Mouse (Mus musculus): ENCODE measurements around the gene Eri2. TPM values are rescaled to one million over a fixed set of nuclear protein-coding genes. Genes with fewer than 3 reads are reported as not detected.

Gene Eri2
- 22.2 and 25.0 TPM in 2 replicates for polyA plus RNA-seq (2014; fragmentation: Nextera tagmentation; extraction: Ambion mirVana)

DNA sequence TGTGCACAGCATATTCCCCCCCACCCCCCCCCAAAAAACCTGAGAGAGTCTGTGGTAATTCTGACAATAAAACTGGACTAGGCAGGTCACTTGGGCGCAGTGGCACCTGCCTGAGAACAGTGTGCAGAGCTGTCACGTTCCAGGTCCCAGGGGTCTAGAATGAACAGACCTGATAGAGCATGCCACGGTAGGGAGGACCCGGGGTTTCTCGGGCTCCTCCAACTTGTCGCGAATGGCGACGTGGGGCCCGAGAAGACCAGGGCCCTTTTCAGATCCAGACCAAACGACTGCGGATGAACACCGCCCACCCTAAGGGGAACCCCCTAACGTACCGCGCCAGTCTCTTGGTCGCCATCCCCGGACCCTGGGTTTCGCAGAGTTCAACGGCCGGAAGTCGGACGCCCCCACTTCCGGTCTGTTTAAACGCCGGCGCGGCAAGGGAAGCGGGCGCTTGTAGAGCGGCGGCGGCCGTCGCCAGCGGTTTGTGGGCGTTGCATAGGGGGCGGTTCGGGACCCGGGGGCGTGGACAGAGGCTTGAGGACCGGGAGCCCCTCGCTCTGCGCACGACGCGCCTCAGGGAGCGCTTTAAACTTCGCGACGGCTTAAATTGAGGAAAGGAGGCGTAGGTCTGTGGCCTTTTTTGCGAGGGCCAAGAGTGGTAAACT lies at the start of gene Eri2, which contains the start of gene Rexo5:
Gene Eri2, minus strand, starts transcription at position 473 of the 665 bp plus-strand sequence.
Gene Rexo5, plus strand, starts transcription at position 421 of the 665 bp plus-strand sequence.
- peak; percentile 97 for DNase-seq (ENCODE audit: low spot score)
- ATAC-seq (ENCODE audit: low read depth): peak; percentile 100
- H3K9me3 ChIP-seq (ENCODE audit: control insufficient read depth, low read length): no peaks in the 10 kb centered on the region
- H3K4me1 ChIP-seq (ENCODE audit: control insufficient read depth, insufficient read depth, low read length): peaks cover 11% of the 10 kb centered on the region; the same call in 1 of the 2 replicates
- peak within 1 kb of the TSS; percentile 69 for H3K27ac ChIP-seq (replicated peaks; ENCODE audit: low read depth, low read length)
- H3K36me3 ChIP-seq (ENCODE audit: control insufficient read depth, insufficient read depth, low read length): peaks cover 19% of the 10 kb centered on the region; the same call in 1 of the 2 replicates
- H3K27me3 ChIP-seq (replicated peaks; ENCODE audit: control insufficient read depth, insufficient read depth, low read length): no peaks in the 10 kb centered on the region
- peak within 1 kb of the TSS; percentile 57 for H3K4me3 ChIP-seq (ENCODE audit: low read depth, low read length)
- H3K9ac ChIP-seq (ENCODE audit: low read depth, low read length): peak within 1 kb of the TSS; percentile 70
- under 1% methylated on average over 49 of the region's 53 CpGs for WGBS
- peak within 1 kb of the TSS; percentile 70 for H3K4me2 ChIP-seq (ENCODE audit: low read depth, low read length)

DNA sequence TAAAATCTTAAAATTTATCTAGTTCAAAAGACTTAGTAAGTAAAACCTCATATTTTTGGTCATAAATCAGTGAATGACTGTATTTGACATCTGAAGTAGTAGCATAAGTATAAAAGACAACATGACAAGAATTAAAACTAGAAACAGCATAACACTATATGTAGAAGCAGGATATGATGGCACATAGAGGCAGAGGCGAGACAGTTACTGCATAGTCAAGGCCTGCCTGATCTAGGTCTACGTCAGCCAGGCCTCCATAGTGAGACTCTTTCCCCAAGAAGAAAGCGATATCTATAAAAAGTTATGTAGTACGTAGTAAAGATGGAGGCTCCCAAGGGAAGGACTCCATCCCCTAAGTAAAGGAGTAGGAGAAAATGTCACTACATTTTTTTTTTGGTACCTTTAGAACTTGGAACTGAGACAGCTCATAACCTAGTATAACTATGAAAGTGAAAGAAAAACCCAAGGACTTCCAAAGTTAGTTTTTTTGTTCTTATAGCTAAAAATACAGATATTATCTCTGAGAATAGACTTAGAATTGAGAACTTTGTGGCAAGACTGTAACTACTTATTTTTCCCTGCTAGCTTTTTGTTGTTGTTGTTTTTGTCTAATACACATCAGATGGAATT lies 48.1 kb upstream of the Eri2 start:
- no peak overlapping the region for H3K4me2 ChIP-seq (ENCODE audit: low read depth, low read length)
- WGBS: 93% methylated on average over 4 of the region's 4 CpGs
- ATAC-seq (ENCODE audit: low read depth): no peak

DNA sequence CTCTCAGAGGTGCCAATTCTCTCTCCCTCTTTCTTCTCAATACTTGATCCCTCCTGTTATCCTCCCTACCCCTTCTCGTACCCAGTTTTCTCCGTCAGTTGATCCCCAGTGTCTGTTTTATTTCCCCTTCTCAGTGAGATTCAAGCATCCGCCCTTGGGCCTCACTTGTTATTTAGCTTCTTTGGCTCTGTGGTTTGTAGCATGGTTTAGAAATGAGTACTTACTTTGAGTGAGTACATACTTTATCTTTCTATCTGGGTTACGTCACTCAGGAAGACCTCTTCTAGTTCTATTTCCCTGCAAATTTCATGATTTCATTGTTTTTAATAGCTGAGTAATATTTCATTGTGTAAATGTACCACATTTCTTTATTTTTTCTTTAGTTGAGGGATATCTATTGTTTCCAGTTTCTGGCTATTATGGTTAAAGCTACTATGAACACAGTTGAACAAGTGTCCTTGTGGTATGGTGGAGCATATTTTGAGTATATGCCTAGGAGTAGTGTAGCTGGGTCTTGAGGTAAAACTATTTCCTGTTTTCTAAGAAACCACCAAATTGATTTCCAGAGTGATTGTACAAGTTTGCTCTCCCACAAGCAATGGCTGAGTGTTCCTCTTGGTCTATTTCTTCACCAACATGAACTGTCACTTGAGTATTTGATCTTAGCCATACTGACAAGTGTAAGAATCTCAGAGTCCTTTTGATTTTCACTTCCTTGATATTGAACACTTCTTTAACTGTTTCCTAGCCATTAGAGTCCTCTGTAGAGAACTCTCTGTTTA lies 42.3 kb upstream of the Eri2 start:
- Histone ChIP-seq H3K27ac (replicated peaks; ENCODE audit: low read depth, low read length) (no peak overlapping the region), H3K4me3 (ENCODE audit: low read depth, low read length) (no peak overlapping the region), H3K9me3 (ENCODE audit: control insufficient read depth, low read length) (no peaks in the 10 kb centered on the region), H3K9ac (ENCODE audit: low read depth, low read length) (no peak overlapping the region), H3K27me3 (replicated peaks; ENCODE audit: control insufficient read depth, insufficient read depth, low read length) (no peaks in the 10 kb centered on the region), H3K4me2 (ENCODE audit: low read depth, low read length) (no peak overlapping the region), H3K4me1 (ENCODE audit: control insufficient read depth, insufficient read depth, low read length) (no peaks in the 10 kb centered on the region), H3K36me3 (ENCODE audit: control insufficient read depth, insufficient read depth, low read length) (peaks cover 22% of the 10 kb centered on the region; the same call in 1 of the 2 replicates)
- WGBS: 98% methylated on average over 4 of the region's 4 CpGs
- ATAC-seq (ENCODE audit: low read depth) (no peak), DNase-seq (ENCODE audit: low spot score) (no peak)

More for the DNA sequence above, 48.1 kb upstream of the Eri2 start:
- Histone ChIP-seq H3K9me3 (ENCODE audit: control insufficient read depth, low read length) (no peaks in the 10 kb centered on the region), H3K27ac (replicated peaks; ENCODE audit: low read depth, low read length) (no peak overlapping the region), H3K27me3 (replicated peaks; ENCODE audit: control insufficient read depth, insufficient read depth, low read length) (no peaks in the 10 kb centered on the region), H3K9ac (ENCODE audit: low read depth, low read length) (no peak overlapping the region), H3K36me3 (ENCODE audit: control insufficient read depth, insufficient read depth, low read length) (peaks cover 30% of the 10 kb centered on the region; the same call in 1 of the 2 replicates), H3K4me1 (ENCODE audit: control insufficient read depth, insufficient read depth, low read length) (no peaks in the 10 kb centered on the region), H3K4me3 (ENCODE audit: low read depth, low read length) (no peak overlapping the region)
- no peak for DNase-seq (ENCODE audit: low spot score)

DNA sequence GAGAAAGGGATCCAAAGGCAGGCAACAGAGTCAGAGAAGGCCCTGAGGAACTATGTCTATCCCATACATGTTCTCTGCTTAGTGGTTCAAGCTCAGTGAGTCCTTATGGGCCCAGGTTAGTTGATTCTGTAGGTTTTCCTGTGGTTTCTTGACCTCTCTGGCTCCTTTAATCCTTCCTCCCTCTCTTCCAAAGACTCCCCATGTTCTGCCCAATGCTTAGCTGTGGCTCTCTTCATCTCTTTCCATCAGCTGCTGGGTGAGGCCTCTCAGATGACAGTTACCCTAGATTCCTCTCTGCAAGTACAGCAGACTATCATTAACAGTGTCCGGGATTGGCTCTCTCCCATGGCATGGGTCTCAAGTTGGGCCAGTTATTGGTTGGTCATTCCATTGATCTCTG lies 41.5 kb upstream of the Eri2 start:
- H3K9me3 ChIP-seq (ENCODE audit: control insufficient read depth, low read length): no peaks in the 10 kb centered on the region
- 95% methylated on average over 1 of the region's 1 CpGs for WGBS
- no peak overlapping the region for H3K9ac ChIP-seq (ENCODE audit: low read depth, low read length)
- no peaks in the 10 kb centered on the region for H3K4me1 ChIP-seq (ENCODE audit: control insufficient read depth, insufficient read depth, low read length)
- DNase-seq (ENCODE audit: low spot score) (no peak), ATAC-seq (ENCODE audit: low read depth) (no peak)
- peaks cover 22% of the 10 kb centered on the region; the same call in 1 of the 2 replicates for H3K36me3 ChIP-seq (ENCODE audit: control insufficient read depth, insufficient read depth, low read length)
- no peak overlapping the region for H3K4me2 ChIP-seq (ENCODE audit: low read depth, low read length)
- H3K27me3 ChIP-seq (replicated peaks; ENCODE audit: control insufficient read depth, insufficient read depth, low read length): no peaks in the 10 kb centered on the region
- no peak overlapping the region for H3K27ac ChIP-seq (replicated peaks; ENCODE audit: low read depth, low read length)
- H3K4me3 ChIP-seq (ENCODE audit: low read depth, low read length): no peak overlapping the region

DNA sequence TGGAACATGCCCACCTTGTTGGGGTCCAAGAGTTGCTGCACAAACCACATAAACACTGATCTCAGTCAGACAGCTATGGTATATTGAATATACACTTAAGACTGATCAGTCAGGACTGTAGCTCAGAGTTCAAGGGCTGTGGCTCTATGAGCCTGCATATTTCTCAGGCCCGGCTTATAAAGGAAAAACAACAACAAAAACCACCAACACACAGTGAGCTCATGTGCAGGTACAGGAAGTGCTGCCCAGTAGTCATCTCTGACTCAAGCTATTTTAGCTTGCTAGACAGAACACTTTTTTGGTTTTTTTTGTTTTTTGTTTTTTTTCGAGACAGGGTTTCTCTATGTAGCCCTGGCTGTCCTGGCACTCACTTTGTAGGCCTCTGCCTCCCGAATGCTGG lies 14.9 kb upstream of the Eri2 start:
- H3K27me3 ChIP-seq (replicated peaks; ENCODE audit: control insufficient read depth, insufficient read depth, low read length): no peaks in the 10 kb centered on the region
- DNase-seq (ENCODE audit: low spot score): no peak
- no peak overlapping the region for H3K27ac ChIP-seq (replicated peaks; ENCODE audit: low read depth, low read length)
- peaks cover 41% of the 10 kb centered on the region for H3K36me3 ChIP-seq (ENCODE audit: control insufficient read depth, insufficient read depth, low read length)
- H3K9me3 ChIP-seq (ENCODE audit: control insufficient read depth, low read length): no peaks in the 10 kb centered on the region
- 93% methylated on average over 3 of the region's 3 CpGs for WGBS
- no peak overlapping the region for H3K4me3 ChIP-seq (ENCODE audit: low read depth, low read length)
- no peak for ATAC-seq (ENCODE audit: low read depth)
- H3K4me1 ChIP-seq (ENCODE audit: control insufficient read depth, insufficient read depth, low read length): no peaks in the 10 kb centered on the region
- H3K4me2 ChIP-seq (ENCODE audit: low read depth, low read length): no peak overlapping the region
- no peak overlapping the region for H3K9ac ChIP-seq (ENCODE audit: low read depth, low read length)

DNA sequence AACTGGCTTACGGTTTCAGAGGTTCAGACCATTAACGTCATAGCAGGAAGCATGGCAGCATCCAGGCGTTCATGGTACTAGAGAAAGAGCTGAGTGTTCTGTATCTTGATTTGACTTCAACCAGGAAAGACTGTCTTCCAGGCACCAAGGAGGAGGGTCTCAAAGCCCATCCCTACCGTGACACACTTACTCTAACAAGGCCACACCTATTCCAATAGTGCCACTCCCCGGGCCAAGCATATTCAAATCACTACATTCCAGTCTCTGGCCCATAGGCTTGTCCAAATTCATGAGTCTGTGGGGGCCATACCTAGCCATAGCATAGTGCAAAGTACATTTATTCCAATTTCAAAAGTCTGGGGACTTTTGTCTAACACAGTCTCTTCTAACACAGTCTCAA lies 13.5 kb upstream of the Eri2 start:
- Histone ChIP-seq H3K36me3 (ENCODE audit: control insufficient read depth, insufficient read depth, low read length) (peaks cover 41% of the 10 kb centered on the region), H3K9ac (ENCODE audit: low read depth, low read length) (no peak overlapping the region), H3K27ac (replicated peaks; ENCODE audit: low read depth, low read length) (no peak overlapping the region), H3K4me2 (ENCODE audit: low read depth, low read length) (no peak overlapping the region), H3K27me3 (replicated peaks; ENCODE audit: control insufficient read depth, insufficient read depth, low read length) (no peaks in the 10 kb centered on the region), H3K9me3 (ENCODE audit: control insufficient read depth, low read length) (no peaks in the 10 kb centered on the region), H3K4me3 (ENCODE audit: low read depth, low read length) (no peak overlapping the region), H3K4me1 (ENCODE audit: control insufficient read depth, insufficient read depth, low read length) (no peaks in the 10 kb centered on the region)
- WGBS: 92% methylated on average over 5 of the region's 5 CpGs
- DNase-seq (ENCODE audit: low spot score): no peak
- no peak for ATAC-seq (ENCODE audit: low read depth)

DNA sequence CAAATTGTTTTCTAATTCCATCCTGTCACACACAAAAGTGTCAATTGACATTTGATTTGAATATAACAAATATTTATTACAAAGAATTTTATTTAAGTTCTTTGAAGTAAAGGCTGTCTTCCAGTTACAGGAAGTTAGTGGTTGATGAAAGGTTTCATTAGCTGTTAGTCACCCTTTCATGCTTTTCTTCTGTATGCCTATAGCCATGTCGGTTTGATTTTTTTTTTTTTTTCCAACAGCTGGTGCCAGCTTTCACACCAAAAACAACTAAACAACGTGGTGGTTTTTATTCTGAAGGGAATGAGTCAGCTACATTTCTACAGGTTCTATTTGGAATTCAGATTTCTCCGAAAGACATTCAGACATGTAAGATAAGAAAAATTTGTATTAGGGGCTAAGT lies 7.1 kb upstream of the Eri2 start:
- no peak overlapping the region for H3K27ac ChIP-seq (replicated peaks; ENCODE audit: low read depth, low read length)
- no peaks in the 10 kb centered on the region for H3K4me1 ChIP-seq (ENCODE audit: control insufficient read depth, insufficient read depth, low read length)
- no peaks in the 10 kb centered on the region for H3K9me3 ChIP-seq (ENCODE audit: control insufficient read depth, low read length)
- no peak overlapping the region for H3K4me2 ChIP-seq (ENCODE audit: low read depth, low read length)
- H3K9ac ChIP-seq (ENCODE audit: low read depth, low read length): no peak overlapping the region
- 79% methylated on average over 3 of the region's 3 CpGs for WGBS
- no peak overlapping the region for H3K4me3 ChIP-seq (ENCODE audit: low read depth, low read length)
- ATAC-seq (ENCODE audit: low read depth) (no peak), DNase-seq (ENCODE audit: low spot score) (no peak)
- peaks cover 6% of the 10 kb centered on the region; the same call in 1 of the 2 replicates for H3K36me3 ChIP-seq (ENCODE audit: control insufficient read depth, insufficient read depth, low read length)
- H3K27me3 ChIP-seq (replicated peaks; ENCODE audit: control insufficient read depth, insufficient read depth, low read length): no peaks in the 10 kb centered on the region

DNA sequence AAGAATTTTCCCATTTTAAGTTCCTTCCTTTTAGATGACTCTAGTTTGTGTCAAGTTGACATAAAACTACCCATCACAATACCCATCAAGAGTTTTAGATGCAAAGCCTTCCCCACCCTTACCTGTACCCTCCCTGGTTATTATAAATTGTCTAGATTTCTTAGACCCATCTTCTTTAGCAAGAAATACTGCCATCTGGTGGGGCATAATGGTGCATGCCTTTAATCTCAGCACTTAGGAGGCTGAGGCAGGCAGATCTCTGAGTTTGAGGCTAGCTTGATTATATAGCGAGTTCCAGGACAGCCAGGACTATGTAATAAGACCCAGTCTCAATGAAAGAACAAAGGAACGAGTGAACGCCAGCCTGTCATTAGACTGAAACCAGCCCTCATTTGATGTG lies 6.6 kb upstream of the Eri2 start:
- DNase-seq (ENCODE audit: low spot score) (no peak), ATAC-seq (ENCODE audit: low read depth) (no peak)
- H3K9me3 ChIP-seq (ENCODE audit: control insufficient read depth, low read length): no peaks in the 10 kb centered on the region
- no peak overlapping the region for H3K27ac ChIP-seq (replicated peaks; ENCODE audit: low read depth, low read length)
- peaks cover under 1% of the 10 kb centered on the region; the same call in 1 of the 2 replicates for H3K36me3 ChIP-seq (ENCODE audit: control insufficient read depth, insufficient read depth, low read length)
- WGBS: 91% methylated on average over 3 of the region's 3 CpGs
- H3K27me3 ChIP-seq (replicated peaks; ENCODE audit: control insufficient read depth, insufficient read depth, low read length): no peaks in the 10 kb centered on the region
- H3K4me1 ChIP-seq (ENCODE audit: control insufficient read depth, insufficient read depth, low read length): no peaks in the 10 kb centered on the region
- no peak overlapping the region for H3K9ac ChIP-seq (ENCODE audit: low read depth, low read length)
- H3K4me2 ChIP-seq (ENCODE audit: low read depth, low read length): no peak overlapping the region
- H3K4me3 ChIP-seq (ENCODE audit: low read depth, low read length): no peak overlapping the region

Data from embryonic facial prominence, embryonic 14.5 days (tissue).